Mouse (Mus musculus) adrenal gland, adult 10 weeks (tissue): ENCODE data around the gene Trim8. TPM values are rescaled to one million over a fixed set of nuclear protein-coding genes. Genes with fewer than 3 reads are reported as not detected.

ENCODE experiments used
- polyA plus RNA-seq: library from polyadenylated mRNA; stranded (reverse); fragments of 350-450 nt; fragmentation: Illumina TruSeq; extraction: RNeasy Lipid Tissue Mini Kit (QIAGEN cat#74804); gene quantifications from one replicate; pipeline ENCODE4 v1.2.3, GENCODE M21; 2014; ENCODE audit warnings: low read depth, low replicate concordance

Trim8 gene
- 6.5 TPM for polyA plus RNA-seq

DNA sequence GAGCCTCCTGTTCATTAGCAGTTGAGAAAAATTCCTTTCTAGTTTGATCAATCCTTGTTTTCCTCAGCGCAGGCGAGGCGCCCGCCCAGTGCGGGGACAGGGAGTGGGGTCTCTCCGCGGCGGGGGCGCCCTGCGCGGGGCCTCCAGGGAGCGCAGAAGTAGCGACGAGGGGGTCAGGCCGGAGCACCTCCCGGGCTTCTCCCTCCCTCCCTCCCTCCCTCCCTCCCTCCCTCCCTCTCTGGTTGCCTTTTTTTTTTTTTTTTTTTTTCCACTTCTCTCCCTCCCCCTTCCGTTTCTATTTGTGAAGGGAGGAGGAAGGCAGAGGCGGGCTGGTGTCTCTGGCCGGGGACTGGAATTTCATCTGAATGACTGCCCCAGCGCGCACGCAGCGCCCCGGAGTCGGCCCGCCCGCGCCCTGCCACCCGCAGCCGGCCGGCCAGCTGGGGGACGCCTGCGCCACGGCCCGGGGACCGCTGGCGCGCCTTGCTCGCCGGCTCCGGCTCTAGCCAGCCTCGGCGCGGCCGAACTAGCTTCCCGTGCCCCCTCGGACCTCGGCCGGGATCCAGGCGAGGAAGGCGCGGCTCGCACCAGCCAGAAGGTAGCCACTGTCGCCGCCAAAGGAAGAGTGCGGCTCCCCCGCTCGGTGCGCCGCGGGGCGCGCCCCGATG is at the start of gene Trim8:
Trim8 (plus strand) TSS at position 302 of the 668 bp plus-strand sequence.

Other genes with a start within 250 kb of the Trim8 start
- gene Nfkb2, start 197.4 kb upstream of the Trim8 start, polyA plus RNA-seq = 0.93 TPM
- not detected for gene Psd, start 174.5 kb upstream of the Trim8 start, polyA plus RNA-seq
- not detected for gene Fbxl15, start 173.5 kb upstream of the Trim8 start, polyA plus RNA-seq
- gene Cuedc2, start 163.0 kb upstream of the Trim8 start, polyA plus RNA-seq = 7.5 TPM
- 0.58 TPM for gene Mfsd13a, start 160.6 kb upstream of the Trim8 start, polyA plus RNA-seq
- gene 2310034G01Rik, start 151.4 kb upstream of the Trim8 start, polyA plus RNA-seq = 1.2 TPM
- 56.5 TPM for gene Actr1a, start 106.0 kb upstream of the Trim8 start, polyA plus RNA-seq
- gene Sufu, start 104.8 kb upstream of the Trim8 start, polyA plus RNA-seq = 6.1 TPM
- gene Arl3, start 71.5 kb downstream of the Trim8 start, polyA plus RNA-seq = 130 TPM
- gene Sfxn2, start 71.7 kb downstream of the Trim8 start, polyA plus RNA-seq = 6.8 TPM
- gene Wbp1l, start 97.4 kb downstream of the Trim8 start, polyA plus RNA-seq = 35.2 TPM
- gene Cyp17a1, start 171.5 kb downstream of the Trim8 start, polyA plus RNA-seq = not detected
- gene Borcs7, start 188.2 kb downstream of the Trim8 start, polyA plus RNA-seq = 40.8 TPM
- 41.6 TPM for gene As3mt, start 205.8 kb downstream of the Trim8 start, polyA plus RNA-seq